Mouse (Mus musculus): ENCODE results near the gene Apol10a.
A peak's percentile ranks its signal among the peaks of the same experiment; 100 is the strongest.
"Not testable (repeated sequence)": the region's sequence is repeated elsewhere in the genome, so short reads cannot be mapped to it uniquely, and the experiment has no call there.

The Apol10a gene

GRCm38 (mm10) chr15:77476693-77477092 lies at the start of gene Apol10a:
TSS of gene Apol10a (plus strand) at chr15:77477047.
- not testable (repeated sequence) for DNase-seq

- not testable (repeated sequence) for DNase-seq
Observed at GRCm38 (mm10) chr15:77428690-77429448, 48.0 kb upstream of the Apol10a start.

GRCm38 (mm10) chr15:77444746-77445145 lies 32.1 kb upstream of the Apol10a start:
- peak; percentile 41 for DNase-seq

- not testable (repeated sequence) for DNase-seq
Observed at GRCm38 (mm10) chr15:77445668-77446067, 31.2 kb upstream of the Apol10a start.

- DNase-seq: not testable (repeated sequence)
Observed at GRCm38 (mm10) chr15:77447392-77447791, 29.5 kb upstream of the Apol10a start, which contains the start of gene Apol7b. TSS of gene Apol7b (minus strand) at chr15:77447492.

- DNase-seq: not testable (repeated sequence)
Observed at GRCm38 (mm10) chr15:77449927-77450326, 26.9 kb upstream of the Apol10a start.

GRCm38 (mm10) chr15:77474699-77475390 lies 2.0 kb upstream of the Apol10a start:
- not testable (repeated sequence) for DNase-seq

- no peak for DNase-seq
Observed at GRCm38 (mm10) chr15:77482140-77482794, 5.4 kb downstream of the Apol10a start.

GRCm38 (mm10) chr15:77493181-77493580 lies 16.3 kb downstream of the Apol10a start:
- DNase-seq: not testable (repeated sequence)

- not testable (repeated sequence) for DNase-seq
Observed at GRCm38 (mm10) chr15:77494694-77495093, 17.8 kb downstream of the Apol10a start.

GRCm38 (mm10) chr15:77507966-77508365 lies 31.1 kb downstream of the Apol10a start, which contains the start of gene Apol11a:
TSS of gene Apol11a (plus strand) at chr15:77508271.
- DNase-seq: not testable (repeated sequence)

GRCm38 (mm10) chr15:77520596-77520995 lies 43.7 kb downstream of the Apol10a start:
- not testable (repeated sequence) for DNase-seq

- DNase-seq: peak; percentile 9
Observed at GRCm38 (mm10) chr15:77523186-77523843, 46.5 kb downstream of the Apol10a start.

- no peak for DNase-seq
Observed at GRCm38 (mm10) chr15:77533216-77533615, 56.4 kb downstream of the Apol10a start, which contains the start of gene Apol7c. TSS of gene Apol7c (minus strand) at chr15:77533316.

- not testable (repeated sequence) for DNase-seq
Observed at GRCm38 (mm10) chr15:77539221-77539620, 62.4 kb downstream of the Apol10a start.
